Mouse (Mus musculus): Measurements from ENCODE around the gene Tshz2.

The Tshz2 gene

DNA sequence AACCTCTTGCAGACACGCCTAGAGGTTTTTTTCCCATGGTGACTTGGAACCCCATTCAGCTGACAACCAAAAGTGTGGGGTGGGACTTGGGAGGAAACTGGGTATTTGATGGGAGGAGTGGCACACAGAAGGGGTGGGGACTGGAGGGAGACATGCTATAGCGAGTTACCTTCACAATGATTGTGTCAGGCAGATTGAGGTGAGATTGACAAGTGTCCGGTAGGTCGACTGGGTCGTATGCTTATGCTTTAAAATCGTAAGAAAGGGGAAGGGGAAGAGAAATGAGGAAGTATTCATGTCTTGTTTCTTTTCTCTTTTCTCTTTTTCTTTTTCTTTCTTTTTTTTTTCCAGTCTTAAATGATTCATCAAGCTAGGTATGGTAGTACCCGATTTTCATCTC lies 236.7 kb downstream of the Tshz2 start:
- DNase-seq (ENCODE audit: low read depth, low spot score) = no peak

DNA sequence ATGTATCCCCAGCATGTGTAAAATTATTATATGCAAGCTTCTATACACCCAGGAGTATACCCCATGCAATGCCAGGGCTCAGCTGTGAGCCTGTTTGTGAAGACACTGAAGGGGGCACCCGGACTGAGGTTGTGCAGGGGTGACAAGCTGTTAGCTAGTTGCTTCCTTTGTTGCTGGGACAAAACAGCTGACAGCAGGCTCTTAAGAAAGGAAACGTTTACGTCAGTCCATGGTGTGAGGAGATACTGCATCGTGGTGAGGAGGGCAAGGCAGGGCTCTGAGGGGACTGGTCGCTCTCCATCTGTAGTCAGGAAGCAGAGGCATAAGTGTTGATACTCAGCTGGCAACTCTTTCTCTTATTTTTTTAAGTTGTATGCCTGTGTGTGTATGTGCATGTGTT lies 237.7 kb downstream of the Tshz2 start:
- DNase-seq (ENCODE audit: low read depth, low spot score) = no peak

DNA sequence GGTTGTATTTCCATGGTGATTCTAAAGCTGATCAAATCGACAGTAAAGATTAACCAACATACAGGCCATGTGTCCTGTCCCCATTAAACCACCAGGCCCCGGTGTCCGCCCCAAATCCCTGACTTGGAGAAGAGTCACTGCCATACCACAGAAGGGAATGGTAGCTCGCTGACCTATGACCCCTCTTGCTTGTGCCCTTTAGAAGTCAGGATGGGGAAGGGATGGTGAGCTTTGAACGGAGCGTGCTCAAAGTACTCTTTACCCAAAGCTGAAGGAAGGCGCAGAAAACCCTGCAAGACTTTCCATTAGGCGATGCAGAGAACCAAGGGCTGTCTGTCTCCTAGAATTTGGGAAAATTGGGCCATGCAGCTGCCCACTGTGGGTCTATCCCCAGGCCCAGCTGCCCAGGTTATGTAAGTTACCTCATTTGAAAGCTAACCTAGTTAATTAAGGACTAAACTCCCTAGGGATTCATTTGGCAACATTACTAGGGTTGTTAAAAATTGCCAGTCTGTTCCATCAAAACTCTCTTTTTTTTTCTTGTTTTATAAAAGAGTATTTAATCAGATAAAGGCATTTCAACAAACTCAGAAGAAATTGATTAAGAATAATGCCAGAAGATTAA lies 238.7 kb downstream of the Tshz2 start:
- no peak for DNase-seq (ENCODE audit: low read depth, low spot score)

- DNase-seq (ENCODE audit: low read depth, low spot score) = no peak
Observed at GRCm38 (mm10) chr2:169873442-169873841, 240.6 kb downstream of the Tshz2 start.

DNA sequence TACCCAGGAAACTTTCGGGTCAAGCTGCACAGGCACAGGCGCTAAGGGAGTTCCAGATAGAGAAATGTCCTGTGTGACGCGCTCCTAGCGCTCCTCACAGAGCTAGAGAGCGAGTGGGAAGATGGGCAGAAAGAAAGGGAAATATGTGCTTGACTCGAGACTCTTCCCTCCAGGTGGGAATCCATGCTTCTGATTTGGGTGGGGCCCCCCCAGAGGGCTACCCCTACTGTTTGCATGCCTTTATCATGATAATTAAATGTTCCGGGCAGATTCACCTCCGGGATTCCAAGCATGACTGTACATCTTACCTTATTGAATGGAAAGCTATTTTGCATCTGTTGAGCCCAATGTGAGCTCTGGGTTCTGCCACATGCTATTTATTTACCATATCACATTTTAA lies 255.1 kb downstream of the Tshz2 start:
- DNase-seq (ENCODE audit: low read depth, low spot score) = no peak

DNA sequence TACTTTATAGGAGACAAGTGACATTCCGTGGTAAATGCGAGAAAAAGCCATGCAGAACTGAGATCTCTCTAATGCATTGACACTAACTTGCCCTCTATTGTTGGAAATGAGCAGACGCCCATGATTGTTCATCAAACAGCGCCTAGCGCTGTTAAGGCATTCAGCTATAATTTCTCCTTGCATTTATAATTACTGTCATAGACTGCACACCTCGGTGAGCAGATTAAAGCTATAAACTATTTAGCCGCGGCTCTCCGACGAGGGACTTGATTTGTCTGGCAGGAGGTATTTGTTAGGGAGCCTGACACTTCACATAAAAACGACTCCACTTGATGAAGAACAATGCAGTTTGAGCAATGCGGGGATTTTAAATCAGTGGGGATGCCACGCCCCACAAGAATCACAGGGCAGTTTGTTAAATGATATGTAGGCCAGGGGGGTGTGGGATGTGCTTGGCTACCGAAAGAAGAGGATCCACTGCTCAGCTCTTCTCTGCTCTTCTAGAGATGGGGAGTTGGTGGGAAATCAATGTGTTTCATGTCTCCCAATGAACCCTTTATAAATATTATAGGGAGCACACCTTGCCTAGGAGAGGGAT lies 259.7 kb downstream of the Tshz2 start:
- DNase-seq (ENCODE audit: low read depth, low spot score) = no peak

DNA sequence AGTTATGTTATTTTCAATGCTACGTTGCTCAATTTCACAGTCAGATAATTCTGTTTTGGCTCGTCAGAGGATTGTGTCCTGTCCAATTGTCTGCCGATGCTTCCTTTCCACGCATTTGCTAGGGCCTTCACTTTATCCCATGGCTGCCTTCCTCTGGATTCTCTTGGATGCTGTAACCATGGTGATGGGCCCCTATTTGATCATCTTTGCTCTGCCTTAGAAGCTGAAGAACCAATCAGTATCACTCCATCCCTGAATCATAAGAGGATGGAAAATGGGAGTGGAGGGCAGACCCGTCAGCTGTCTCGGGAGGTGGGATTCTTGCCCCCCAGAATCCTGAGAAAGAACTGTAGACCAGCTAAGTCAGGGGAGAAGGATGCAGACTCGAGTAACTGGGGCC lies 270.1 kb downstream of the Tshz2 start:
- DNase-seq (ENCODE audit: low read depth, low spot score) = no peak

DNA sequence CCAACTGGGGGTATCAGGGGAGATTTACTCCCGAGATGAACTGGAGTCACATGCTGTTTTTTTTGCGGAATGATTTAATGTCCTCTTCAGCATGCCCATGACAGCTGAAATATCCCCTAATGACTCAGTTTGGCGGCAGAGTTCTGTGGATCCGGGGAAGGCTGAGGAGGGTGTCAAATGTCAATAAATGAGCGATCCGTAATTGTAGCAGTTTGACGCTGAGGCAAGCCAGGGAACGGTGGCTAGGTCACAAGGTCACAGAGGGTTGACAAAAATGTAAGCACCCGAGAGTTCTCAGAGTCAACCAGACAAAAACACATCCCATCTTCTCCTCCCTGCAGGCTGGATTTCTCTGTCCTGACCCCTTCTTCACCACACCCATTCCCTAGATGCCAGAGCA lies 273.6 kb downstream of the Tshz2 start:
- no peak for DNase-seq (ENCODE audit: low read depth, low spot score)

DNA sequence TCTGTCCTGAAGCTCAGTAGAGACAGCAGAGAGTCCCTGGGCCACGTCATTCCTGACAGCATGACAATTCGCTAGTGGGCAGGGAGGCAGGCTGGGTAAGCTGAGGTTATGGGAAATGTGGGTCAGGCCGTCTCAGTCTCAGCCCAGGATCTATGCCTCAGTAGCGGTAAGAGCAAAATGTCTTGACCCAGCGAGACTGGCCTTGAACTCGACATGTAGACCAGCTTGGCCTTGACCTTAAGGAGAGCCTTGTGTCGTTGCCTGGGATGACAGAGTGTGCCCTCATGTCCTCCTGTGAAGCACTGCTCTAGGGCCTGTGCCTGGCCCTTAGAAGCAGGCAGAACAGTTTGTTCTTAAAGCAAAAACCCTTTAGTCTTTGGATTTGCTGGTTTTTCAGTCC lies 275.2 kb downstream of the Tshz2 start:
- DNase-seq (ENCODE audit: low read depth, low spot score) = no peak

DNA sequence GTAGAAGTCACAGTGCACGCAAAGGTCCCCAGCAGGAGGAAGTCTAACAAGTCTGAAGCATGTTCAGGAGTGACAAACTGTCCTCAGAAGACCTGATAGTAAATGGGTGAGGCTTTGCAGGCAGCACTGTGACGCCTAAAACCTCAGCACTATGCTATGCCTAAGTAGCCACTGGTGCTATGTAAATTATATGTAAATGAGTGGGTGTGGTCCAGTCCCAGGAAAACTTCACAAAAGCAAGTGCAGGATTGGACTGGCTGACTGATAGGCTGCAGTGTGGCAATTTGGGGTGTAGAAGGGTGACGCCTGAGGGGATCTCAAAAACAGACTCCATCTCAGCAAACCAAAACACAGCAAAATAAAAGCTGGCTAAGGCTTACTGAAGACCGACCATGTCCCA lies 277.8 kb downstream of the Tshz2 start:
- DNase-seq (ENCODE audit: low read depth, low spot score) = no peak

- DNase-seq (ENCODE audit: low read depth, low spot score) = no peak
Observed at GRCm38 (mm10) chr2:169912826-169913225, 280.0 kb downstream of the Tshz2 start.

DNA sequence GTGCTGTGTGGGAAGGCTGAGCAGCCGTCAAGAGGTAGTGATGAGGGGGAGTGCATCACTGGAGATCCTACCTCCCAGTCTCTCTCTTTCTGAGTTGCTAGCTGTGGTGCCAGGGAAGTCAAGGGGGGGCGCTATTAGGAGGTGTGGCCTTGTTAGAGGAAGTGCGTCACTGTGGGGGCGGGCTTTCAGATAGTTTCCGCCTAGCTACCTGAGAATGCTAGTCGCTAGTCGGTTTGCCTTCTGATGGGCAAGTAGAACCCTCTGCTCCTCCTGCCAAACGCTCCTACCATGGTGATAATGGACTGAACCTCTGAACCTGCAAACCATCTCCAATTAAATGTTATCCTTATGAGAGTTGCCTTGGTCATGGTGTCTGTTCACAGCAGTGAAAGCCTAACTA lies 282.1 kb downstream of the Tshz2 start:
- DNase-seq (ENCODE audit: low read depth, low spot score) = no peak

DNA sequence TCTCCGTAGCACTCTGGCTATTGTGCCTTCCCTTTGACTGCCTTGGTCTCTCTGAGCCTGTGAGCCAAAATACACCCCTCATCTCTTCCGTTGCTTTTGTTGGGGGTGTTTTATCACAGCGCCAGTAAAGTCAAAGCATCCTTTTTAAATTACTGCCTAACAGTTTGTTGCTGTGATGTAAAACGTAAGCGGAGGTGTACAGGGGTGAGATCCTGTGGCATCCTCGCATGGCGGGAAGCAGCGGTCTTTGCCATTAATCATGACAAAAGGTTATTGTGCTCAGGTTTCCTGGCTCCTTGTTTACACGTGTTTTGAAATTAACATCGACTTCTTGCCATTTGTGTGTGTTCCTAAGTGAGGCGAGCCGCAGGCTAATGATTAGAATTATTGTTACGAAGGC lies 282.5 kb downstream of the Tshz2 start:
- DNase-seq (ENCODE audit: low read depth, low spot score) = no peak

DNA sequence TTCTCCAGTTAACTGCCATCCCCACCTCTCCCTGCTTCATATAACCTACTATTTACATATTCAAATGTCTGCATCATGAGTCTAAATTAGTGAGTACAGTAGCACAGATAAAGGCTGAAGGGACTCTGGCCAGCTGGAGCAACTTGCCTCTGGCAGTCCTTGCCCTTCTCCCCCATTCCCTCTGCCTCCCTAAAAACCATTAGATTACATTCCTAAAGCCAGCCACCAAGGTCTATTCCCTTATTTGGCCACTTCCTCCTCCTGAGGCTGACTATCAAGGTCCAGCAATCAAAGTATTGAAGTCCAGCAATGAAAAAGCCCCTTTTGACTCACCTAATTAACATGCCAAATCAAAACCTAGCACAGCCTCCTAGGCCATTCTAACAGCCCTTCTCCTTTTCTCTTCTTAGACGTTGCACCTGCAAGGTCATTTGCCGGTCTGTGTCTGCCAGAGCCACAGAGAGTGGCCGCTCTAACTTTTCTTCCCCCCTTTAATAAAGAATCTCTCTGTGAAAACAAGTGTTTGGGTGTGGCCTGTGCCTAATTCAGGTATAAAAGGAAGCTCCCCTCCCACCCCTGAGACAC lies 286.4 kb downstream of the Tshz2 start:
- DNase-seq (ENCODE audit: low read depth, low spot score) = no peak

DNA sequence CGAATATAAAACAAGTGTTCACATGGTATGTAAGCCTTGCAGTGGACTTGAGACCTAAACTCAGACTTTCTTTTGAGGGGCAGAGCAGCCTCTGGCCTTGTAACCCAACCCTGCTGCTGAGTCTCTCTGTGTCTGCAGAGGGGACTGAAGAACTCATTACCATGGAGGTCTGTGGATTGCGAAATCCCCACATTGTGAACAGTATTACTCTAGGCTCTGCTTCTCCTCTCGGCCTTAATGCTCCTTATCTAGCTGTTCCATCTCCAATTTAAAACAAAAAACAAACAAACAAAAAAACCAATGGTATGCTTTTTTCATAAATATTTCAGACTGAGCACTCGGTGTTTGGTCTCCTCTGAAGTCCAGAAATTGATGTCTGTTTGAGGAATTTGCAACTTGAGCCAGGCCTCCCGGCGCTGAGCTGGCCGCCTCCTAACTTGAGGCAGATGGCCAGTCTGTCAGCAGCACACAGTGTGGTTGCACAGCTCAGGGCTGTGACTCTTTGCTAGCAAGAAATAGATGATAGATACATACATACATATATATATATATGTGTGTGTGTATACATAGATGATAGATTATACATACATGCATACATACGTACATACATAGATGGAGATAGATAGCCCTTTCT lies 291.5 kb downstream of the Tshz2 start:
- DNase-seq (ENCODE audit: low read depth, low spot score) = no peak

DNA sequence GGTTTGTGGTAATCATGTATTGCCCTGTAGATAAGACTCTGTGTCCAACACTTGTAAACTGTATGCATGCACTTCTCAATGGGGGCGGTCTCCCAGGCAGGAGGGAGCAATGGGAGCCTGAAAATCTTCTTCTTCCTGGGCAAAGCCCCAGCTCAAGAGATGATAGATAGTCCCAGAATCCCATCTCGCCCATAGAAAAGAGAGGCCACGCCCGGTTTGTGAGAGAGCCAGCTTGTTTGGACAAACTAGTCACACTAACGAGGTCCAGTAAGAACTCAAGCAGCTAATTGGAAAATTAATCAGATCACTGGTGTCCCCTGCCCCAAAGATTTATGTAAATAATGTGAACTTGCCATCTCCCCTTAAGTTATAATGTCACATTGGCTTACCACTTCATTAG lies 292.7 kb downstream of the Tshz2 start:
- no peak for DNase-seq (ENCODE audit: low read depth, low spot score)

DNA sequence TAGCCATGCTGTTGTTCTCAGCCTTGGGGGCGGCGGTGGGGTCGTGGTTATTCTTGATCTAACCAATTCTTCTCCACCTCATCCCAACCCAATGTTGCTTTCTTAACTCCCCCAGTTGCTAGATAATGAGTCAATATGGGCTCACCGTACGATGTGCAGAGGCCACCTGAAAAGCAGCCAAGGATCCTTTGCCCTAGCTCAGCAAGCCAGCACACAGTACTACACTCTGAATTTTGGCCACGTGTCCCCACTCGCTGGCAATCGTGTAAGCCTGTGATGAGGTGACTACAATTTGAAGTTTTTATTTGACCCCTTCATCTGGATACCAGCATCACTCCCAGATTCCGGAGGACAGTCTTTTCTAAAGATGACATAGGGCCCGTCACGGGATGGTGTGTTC lies 293.2 kb downstream of the Tshz2 start:
- no peak for DNase-seq (ENCODE audit: low read depth, low spot score)

DNA sequence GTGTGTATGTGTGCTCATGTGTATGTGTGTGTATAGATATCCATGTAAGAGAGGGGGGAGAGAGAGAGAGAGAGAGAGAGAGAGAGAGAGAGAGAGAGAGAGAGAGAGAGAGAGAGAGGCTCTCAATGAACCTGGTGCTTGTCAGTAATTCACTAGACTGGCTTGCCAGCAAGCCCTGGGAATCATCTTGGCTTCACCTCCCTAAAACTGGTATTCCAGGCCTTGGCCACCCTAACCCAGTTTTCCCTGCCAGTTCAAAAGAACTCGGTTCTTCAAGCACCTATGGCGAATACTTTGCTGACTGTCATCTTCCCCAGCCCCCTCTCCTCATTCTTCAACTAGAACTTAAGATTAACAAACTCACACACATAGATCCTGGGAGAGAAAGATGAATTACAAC lies 294.6 kb downstream of the Tshz2 start:
- DNase-seq (ENCODE audit: low read depth, low spot score) = no peak

DNA sequence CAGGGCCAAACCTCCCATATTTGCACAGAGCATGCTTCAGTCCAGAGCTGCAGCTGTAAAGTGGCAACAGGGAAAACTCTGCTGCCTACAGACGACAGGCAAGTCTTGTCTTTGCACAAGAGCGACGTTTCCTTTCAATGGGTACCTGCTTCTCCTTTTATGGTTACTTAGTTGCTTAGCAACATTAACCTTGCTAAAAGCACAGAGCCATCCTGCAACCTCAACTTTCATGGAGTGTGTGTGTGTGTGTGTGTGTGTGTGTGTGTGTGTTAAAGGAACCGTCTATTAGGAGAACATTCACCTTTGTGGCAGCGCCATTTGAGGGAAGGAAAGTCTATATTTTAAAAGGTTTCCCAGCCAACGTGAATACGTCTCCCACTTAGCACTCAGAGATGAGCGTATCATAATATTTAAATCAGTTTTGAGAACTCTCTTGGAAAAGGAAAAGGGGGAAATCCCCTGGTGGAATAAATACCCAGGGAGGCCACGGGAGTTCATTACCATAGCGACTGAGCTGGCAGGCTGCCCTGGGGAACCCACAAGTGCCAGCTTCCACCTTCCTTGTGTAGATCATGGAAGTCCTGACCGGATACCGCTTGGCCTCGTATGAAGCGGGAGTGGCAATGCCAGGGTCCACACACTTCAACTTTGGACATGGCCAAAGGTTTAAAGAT lies 295.8 kb downstream of the Tshz2 start:
- DNase-seq (ENCODE audit: low read depth, low spot score) = no peak

DNA sequence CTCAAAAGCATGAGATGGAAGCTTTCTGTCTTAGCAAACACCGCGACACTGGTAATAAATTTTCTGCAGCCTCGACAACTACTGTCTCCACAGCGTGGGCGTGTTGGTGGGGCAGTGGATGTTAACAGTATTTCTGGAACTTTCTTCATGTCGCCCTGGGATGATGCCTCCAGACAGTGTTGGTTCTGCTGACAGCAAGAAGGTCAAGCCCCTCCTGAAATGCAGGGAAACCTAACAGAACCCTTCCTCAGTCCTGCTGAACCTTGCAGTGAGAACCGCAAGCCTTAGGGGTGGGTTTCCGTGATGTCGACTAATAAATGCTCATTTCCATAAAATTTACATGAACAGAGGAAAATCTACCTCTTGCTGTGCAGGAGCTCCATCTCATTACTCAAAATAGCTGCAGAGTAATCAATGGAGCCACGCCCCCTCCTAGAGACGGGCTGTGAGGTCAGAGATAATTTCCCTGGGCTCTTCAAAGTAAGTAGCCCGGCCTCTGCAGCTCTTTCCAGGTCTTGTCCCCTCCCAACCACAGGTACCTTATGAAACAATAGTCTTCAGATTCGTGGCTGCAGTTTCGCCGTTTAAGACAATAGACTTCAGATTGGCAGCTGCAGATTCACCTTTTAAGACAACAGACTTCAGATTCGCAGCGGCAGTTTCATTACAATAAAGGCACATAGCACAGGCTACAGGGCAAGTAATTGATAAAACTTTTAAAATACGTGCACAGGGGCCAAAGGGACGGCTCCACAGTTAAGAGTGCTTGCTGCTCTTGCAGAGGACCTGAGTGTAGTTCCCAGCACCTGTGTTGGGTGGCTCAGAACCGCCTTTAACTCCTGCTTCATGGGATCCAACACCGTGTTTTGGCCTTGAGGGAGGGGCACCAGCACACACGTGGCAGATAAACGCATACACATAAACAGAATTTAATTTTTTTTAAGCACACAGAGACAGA lies 297.0 kb downstream of the Tshz2 start:
- DNase-seq (ENCODE audit: low read depth, low spot score) = peak; percentile 68

GRCm38 (mm10) chr2:169935642-169936041 lies 302.8 kb downstream of the Tshz2 start:
- DNase-seq (ENCODE audit: low read depth, low spot score) = no peak

Data from CD4-positive, CD25-positive, alpha-beta regulatory T cell, adult 2 months (primary cell).